Mouse (Mus musculus) liver, embryonic 14.5 days (tissue): ENCODE data around the gene Tmem63c. TPM values are rescaled to one million over a fixed set of nuclear protein-coding genes. Genes with fewer than 3 reads are reported as not detected.

ENCODE experiments used
- ATAC-seq: fragments of 200-750 bp; cut with Nextera tagmentation; 2 replicates; pipeline ENCODE4 v1.8.0; 2017; ENCODE audit warnings: moderate number of reproducible peaks, mild to moderate bottlenecking, moderate library complexity; ENCODE audit not compliant: insufficient read depth
- DNase-seq, 3 experiments: peaks; one replicate each; pipeline ENCODE4 v3.0.0-alpha.2; 2012 to 2013; ENCODE audit warnings: low read depth in 3 of 3, low spot score in 3 of 3
- H3K27ac ChIP-seq: fragments of 300-500 bp; sonication (generic); 2 replicates; pipeline ENCODE4 v1.5.1; 2014; ENCODE audit warnings: moderate library complexity, mild to moderate bottlenecking, control low read depth, inconsistent platforms
- H3K27me3 ChIP-seq: fragments of 300-500 bp; sonication (generic); 2 replicates; pipeline ENCODE4 v1.6.1; 2014; ENCODE audit warnings: mild to moderate bottlenecking, low read length, moderate library complexity; ENCODE audit not compliant: control insufficient read depth, insufficient read depth
- H3K36me3 ChIP-seq: fragments of 300-500 bp; sonication (generic); replicated peaks from 2 replicates; pipeline ENCODE4 v1.6.1; 2014; ENCODE audit warnings: low read depth; ENCODE audit not compliant: control insufficient read depth, insufficient read depth
- H3K4me1 ChIP-seq, 2 experiments: fragments of 200-500 bp in 1 of 2; fragments of 300-500 bp in 1 of 2; sonication (generic) in 1 of 2; replicated peaks; 2 replicates each; pipeline ENCODE4 v1.6.1; 2012 to 2014; ENCODE audit warnings: antibody characterized with exemption in 1 of 2, inconsistent platforms in 1 of 2, low read length in 1 of 2; ENCODE audit not compliant: control insufficient read depth in 2 of 2, insufficient read depth in 2 of 2
- H3K4me2 ChIP-seq: fragments of 300-500 bp; sonication (generic); 2 replicates; pipeline ENCODE4 v1.6.1; 2014; ENCODE audit warnings: low read depth, mild to moderate bottlenecking, control low read depth, moderate library complexity
- H3K4me3 ChIP-seq, 2 experiments: fragments of 200-500 bp in 1 of 2; fragments of 300-500 bp in 1 of 2; sonication (generic) in 1 of 2; 2 replicates each; pipeline ENCODE4 v1.5.1; 2012 to 2014; ENCODE audit warnings: low read depth in 2 of 2, low read length in 2 of 2, mild to moderate bottlenecking in 2 of 2, control low read depth in 1 of 2, inconsistent platforms in 1 of 2, moderate library complexity in 1 of 2; ENCODE audit not compliant: insufficient read depth in 1 of 2
- H3K9ac ChIP-seq: fragments of 300-500 bp; sonication (generic); replicated peaks from 2 replicates; pipeline ENCODE4 v1.6.1; 2014; ENCODE audit warnings: mild to moderate bottlenecking, control low read depth, moderate library complexity
- H3K9me3 ChIP-seq: fragments of 300-500 bp; sonication (generic); 2 replicates; pipeline ENCODE4 v1.6.1; 2016; ENCODE audit warnings: low read length, mixed read lengths; ENCODE audit not compliant: control insufficient read depth
- CTCF ChIP-seq: IDR thresholded peaks from 2 replicates; pipeline ENCODE4 v1.5.1; 2016; ENCODE audit warnings: antibody characterized with exemption, low read depth, control low read depth
- EP300 ChIP-seq: IDR thresholded peaks from 2 replicates; pipeline ENCODE4 v1.6.1; 2016; ENCODE audit warnings: antibody characterized with exemption, low read depth
- WGBS: fragments of 180-500 bp; shearing (Covaris S2); extraction: QIAGEN DNeasy Blood & Tissue Kit; methylation state at CpG from one replicate; pipeline ENCODE4 v1.1.7; 2014; ENCODE audit not compliant: insufficient replicate concordance; 5-methylcytosine and 5-hydroxymethylcytosine counted together
- polyA plus RNA-seq, 2 experiments: library from polyadenylated mRNA; depleted of rRNA in 1 of 2; stranded (reverse) in 1 of 2; unstranded in 1 of 2; fragments of >200 nt; fragmentation: Nextera tagmentation in 1 of 2; extraction: Ambion mirVana in 1 of 2; gene quantifications; 2 replicates each; pipeline versions ENCODE4 v1.2.1 to v1.2.3; 2012 to 2014

Tmem63c gene
- polyA plus RNA-seq, 2 experiments, result not detected

DNA sequence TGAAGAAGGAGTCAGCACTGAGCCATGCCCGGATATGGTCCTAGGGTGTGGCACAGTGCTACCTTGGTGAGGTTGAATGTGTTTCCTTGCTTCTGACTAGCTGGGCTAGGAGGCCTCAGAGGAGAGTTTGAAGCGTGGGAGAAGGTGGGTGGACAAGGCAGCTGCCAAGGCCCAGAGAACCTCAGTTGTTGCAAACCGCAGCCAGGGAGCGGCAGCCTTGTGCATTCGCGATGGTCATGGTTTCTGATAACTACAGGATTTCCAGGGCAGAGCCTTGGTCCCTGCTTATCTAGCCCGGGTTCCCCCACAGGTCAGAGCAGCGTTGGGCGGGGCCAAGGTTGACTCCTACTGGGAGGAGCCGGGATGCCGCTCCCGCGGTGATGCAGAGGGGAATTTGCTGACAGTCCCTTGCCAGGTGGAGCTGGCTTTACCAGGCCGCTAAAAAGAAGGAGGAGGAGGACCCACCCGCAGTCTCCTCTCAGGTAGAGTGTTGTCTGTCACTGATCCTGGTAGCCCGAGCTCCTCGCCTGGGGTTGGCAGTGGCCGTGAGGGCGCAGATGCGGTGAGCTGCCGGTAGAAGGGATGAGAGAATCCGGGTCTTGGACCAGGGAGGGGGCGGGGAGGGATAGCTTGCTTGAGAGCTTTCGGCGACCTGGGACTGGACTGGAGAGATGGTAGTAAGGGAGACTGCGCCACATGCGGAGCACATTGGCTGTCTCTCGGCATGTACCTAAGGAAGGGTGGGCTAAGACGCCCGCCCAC is 5.2 kb downstream of the Tmem63c start:
- DNase-seq, result peak in 2 of 3 experiments; percentile 11 to 16
- no peak for ATAC-seq
- Histone ChIP-seq H3K9ac (no peak overlapping the region), H3K9me3 (no peaks in the 10 kb centered on the region), H3K27ac (no peak overlapping the region), H3K36me3 (no peaks in the 10 kb centered on the region), H3K4me3 (no peak overlapping the region), H3K27me3 (peaks cover 7% of the 10 kb centered on the region), H3K4me1 (no peaks in the 10 kb centered on the region), H3K4me2 (no peak overlapping the region)
- TF ChIP-seq EP300, result no peak
- TF ChIP-seq CTCF, result peak; percentile 16; the same call in 1 of the 2 replicates
- 6% methylated on average over 30 of the region's 30 CpGs for WGBS

DNA sequence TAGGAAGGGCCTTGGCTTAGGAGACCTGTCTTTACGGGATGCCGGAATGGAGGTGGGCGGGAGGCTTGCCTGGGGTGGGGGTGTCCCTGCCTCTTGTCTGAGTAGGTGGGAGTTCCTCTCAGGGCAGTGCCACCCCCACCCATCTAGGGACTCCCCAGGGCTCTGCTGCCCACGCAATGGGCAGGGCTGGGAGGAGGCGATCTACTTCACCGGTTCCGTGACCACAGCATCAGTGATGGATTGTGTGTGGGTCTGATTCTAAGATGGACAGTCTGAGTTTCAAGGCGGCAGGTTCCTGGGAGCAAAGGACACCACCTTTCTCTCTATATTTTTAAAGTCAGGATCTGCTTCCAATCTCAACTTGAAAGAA is 5.7 kb downstream of the Tmem63c start:
- Histone ChIP-seq H3K27me3 (peaks cover 7% of the 10 kb centered on the region), H3K4me3 (no peak overlapping the region), H3K36me3 (no peaks in the 10 kb centered on the region), H3K9ac (no peak overlapping the region), H3K4me1 (no peaks in the 10 kb centered on the region), H3K27ac (no peak overlapping the region), H3K9me3 (no peaks in the 10 kb centered on the region), H3K4me2 (no peak overlapping the region)
- ATAC-seq, result no peak
- no peak for DNase-seq
- WGBS, result 19% methylated on average over 8 of the region's 8 CpGs
- TF ChIP-seq CTCF (no peak), EP300 (no peak)

DNA sequence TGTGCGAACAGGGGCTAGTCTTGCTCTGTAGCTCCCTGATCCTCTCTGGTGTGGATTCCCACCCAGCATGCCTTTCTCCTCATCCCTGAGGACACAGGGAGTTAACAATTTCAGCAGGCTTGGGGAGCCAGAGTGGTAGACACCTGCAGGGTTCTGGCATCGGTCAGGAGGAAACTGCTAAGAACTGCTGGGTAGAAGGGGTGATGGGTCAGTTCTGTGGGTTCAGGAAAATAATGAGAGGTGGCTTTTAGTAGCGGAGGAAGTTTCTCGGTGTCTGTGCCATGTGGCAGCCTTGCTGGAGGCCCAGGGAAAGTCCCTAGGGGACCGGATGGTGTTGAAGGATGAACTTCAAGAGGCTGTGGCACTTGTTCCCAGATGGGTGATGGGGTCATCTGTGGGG is 6.3 kb downstream of the Tmem63c start:
- no peak overlapping the region for H3K4me3 ChIP-seq
- H3K27ac ChIP-seq, result no peak overlapping the region
- no peaks in the 10 kb centered on the region for H3K36me3 ChIP-seq
- no peaks in the 10 kb centered on the region for H3K9me3 ChIP-seq
- no peak overlapping the region for H3K9ac ChIP-seq
- ATAC-seq (no peak), DNase-seq (no peak)
- TF ChIP-seq CTCF, result no peak
- TF ChIP-seq EP300, result no peak
- peaks cover 7% of the 10 kb centered on the region for H3K27me3 ChIP-seq
- no peak overlapping the region for H3K4me2 ChIP-seq
- 43% methylated on average over 5 of the region's 5 CpGs for WGBS
- H3K4me1 ChIP-seq, result no peaks in the 10 kb centered on the region

DNA sequence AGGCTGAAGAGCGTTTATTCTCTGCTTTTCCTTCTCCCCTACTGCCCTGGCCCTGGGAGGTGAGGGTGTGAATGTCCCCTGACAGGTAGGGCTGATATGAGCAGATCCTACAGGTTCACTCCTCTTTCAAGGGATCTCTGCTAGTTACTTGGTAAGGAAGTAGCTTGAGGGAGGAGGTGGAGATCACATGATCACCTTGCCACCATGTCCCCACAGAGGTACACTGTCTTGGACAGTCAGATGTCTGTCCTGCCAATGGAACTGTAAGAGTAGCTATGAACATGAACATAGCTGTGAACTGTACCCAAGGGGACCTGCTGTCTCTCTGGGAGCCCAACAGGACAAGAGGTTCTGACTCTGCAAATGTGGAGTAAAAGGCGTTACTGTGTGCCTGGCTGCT is 6.9 kb downstream of the Tmem63c start:
- H3K27me3 ChIP-seq, result peaks cover 7% of the 10 kb centered on the region
- H3K9ac ChIP-seq, result no peak overlapping the region
- H3K4me1 ChIP-seq, result no peaks in the 10 kb centered on the region
- WGBS, result 45% methylated on average over 2 of the region's 2 CpGs
- no peaks in the 10 kb centered on the region for H3K36me3 ChIP-seq
- H3K4me2 ChIP-seq, result no peak overlapping the region
- TF ChIP-seq EP300, result no peak
- no peak for TF ChIP-seq CTCF
- no peak overlapping the region for H3K4me3 ChIP-seq
- ATAC-seq, result no peak
- DNase-seq, result no peak
- no peaks in the 10 kb centered on the region for H3K9me3 ChIP-seq
- H3K27ac ChIP-seq, result no peak overlapping the region

DNA sequence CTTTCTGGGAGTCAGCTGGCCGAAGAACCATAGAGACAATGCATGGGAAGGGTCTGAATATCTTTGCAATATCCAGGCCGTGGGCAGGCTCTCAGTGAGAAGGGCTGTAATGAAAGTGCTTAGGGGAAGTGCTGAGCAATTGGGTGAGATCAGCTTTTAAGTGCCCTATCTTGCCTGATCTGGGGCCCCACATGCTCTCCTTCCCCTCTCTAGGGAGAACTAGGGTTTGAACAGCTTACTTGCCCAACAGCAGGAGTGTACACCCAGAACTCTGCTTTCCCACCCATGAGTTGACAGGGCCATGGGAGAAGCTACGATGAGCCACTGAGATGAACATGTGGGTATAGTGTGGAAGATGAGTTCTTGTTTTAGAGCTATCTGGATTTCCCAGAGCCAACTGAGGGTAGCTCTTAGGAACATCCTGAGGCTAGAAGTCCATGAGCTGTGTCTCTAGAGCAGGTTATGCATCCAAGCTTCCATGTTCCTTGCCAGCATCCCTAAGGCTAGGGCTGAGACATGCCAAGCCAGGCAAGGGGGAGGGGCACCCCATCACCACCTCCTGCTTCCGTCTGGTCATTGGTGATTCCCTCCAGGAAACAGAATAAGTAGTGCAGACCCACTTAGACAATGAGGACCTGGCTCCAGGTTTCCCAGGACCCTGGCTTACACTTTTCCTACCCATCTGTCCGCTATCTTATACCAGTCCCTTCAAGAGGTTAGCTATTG is 8.3 kb downstream of the Tmem63c start:
- Histone ChIP-seq H3K9ac (no peak overlapping the region), H3K4me1 (no peaks in the 10 kb centered on the region), H3K4me2 (no peak overlapping the region), H3K36me3 (no peaks in the 10 kb centered on the region), H3K27ac (no peak overlapping the region), H3K27me3 (peaks cover 7% of the 10 kb centered on the region), H3K9me3 (no peaks in the 10 kb centered on the region), H3K4me3 (no peak overlapping the region)
- 47% methylated on average over 5 of the region's 5 CpGs for WGBS
- ATAC-seq (no peak), DNase-seq (no peak)
- TF ChIP-seq EP300, result no peak
- TF ChIP-seq CTCF, result no peak
